Mouse (Mus musculus) kidney, postnatal 4 days (tissue): ENCODE measurements around the gene Pecr.

ENCODE experiments used
- DNase-seq, 2 experiments: peaks; one replicate each; pipeline ENCODE4 v3.0.0; 2021; ENCODE audit warnings: mixed read lengths in 2 of 2

Gene Pecr

DNA sequence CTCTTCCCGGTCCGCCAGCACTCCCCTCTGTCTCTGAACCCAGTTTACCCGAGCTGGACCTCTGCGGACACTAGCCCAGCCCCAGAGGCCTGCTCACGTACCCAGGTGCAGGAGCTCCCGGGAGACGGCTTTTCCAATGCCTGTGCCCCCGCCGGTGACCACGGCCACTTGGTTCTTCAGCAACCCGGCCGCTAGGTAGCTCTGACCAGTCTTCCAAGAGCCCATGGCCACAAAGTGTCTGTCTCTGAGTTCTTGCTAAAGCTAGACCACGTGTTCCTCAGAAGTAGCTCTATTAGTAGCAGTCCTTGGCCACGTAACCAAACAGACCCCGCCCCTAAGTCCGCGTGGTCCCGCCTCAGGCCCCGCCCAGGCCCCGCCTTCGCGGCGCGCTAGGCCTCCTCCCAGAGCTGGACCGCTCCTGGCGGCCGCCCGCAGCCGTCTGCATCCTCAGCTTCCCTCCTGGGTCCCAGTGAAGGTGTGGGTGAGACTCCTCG, at the start of gene Pecr, which contains the start of gene Tmem169:
Gene Pecr, minus strand, starts transcription at position 323 of the 494 bp plus-strand sequence.
Gene Tmem169, plus strand, starts transcription at position 378 of the 494 bp plus-strand sequence.
- peak; percentile 96 for DNase-seq

DNA sequence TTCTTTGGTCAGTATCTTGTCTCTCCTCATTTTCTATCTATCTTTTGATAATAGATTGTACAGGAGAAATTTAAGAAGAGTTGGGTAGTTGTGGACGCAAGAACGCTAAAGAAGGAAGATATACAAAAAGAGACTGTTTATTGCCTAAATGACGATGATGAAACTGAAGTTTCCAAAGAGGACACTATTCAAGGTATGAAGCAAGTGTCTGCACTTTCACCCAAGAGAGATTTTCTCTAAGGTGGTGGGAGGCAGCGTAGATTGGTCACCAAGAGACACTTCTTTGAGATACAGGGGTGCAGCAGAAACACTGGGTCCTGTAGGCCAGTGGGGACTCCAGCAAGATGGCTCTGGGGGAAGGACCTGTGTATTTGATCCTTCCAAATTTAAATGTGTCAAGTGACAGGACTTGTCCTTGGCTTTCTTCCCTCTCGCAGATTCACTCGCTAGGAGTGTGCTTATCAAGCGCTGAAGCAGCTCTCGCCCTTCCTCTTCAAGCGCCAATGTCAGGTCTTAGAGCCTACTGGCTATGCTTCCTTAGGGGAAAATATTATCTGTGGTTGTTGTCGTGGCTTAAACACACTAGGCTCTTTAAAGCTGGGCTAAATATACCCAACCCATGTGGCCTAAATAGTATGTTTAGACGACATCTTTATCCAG, 42.2 kb upstream of the Pecr start:
- no peak for DNase-seq

DNA sequence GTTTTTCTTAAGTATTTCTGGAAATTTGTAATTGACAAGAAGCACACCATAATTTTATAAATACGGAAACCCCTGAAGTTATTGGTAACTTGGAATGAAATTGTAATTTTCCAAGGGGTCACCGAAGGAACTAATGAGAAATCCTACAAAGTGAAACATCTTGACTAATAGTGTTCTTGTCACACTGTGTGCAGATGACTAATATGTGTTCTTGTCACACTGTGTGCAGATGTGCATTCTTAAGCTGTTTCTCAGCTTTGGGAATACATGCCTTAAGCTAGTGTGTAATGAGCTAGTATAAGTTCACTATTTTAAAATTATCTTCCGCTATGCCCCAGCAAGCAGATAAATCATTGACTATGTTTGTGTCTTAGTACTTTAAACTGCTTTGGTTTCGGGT, 39.1 kb upstream of the Pecr start:
- DNase-seq, result no peak

DNA sequence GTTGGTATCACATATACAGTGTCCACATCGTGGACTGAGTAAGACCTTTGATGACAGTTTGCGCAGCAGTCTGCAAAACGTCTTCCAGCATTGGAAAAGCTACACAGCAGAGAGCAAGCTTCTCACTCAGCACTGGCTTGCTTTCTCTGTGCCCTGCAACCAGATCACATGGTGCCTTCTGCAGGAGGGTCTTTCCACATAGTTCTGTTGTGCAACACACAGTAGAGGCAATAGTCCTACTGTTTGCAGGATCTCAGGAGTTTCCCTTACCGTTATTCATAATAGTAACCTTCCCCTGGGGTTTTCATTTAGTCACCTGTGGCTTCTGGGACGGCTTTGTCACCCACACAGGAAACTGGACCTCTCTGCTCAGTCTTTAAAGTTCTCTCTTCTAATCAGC, 36.6 kb upstream of the Pecr start:
- DNase-seq, result no peak

DNA sequence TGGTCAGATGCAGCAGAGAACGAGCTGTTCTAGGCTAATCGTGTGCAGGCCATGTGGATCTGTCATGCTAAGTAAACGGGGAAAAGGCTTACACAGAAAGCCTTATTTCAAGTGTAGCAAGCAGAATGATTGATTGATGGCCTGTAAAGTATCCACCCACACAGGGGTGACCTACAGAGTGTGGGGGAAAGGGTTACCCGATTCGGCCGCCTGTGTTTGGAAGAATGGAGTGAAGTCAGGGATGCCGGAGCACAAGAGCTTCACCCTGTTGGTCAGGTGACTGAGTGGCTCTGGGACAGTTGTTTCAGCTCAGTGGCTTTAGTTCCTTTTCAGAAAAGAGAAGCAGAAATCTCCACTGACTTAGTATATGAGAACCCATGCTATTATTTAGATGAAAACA, 32.8 kb upstream of the Pecr start:
- DNase-seq, result no peak

DNA sequence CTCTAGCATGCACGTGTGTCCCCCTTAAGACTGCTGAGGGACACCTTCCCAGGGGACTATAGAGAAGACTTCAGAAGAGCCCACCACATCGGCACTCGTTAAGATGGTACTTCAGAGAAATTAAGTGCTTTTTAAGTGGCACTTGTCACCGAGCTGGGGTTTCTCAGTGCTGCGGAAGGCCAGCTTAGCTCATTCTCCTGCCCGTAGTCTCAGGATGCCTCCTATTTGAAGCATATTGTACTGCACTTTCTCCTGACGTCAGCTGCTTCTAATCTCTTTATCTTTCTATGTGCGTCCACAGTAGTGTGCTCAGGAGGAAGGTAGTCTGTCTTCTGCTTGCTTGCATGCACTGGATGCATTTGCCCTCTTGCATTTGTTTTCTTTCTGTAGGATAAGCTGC, 32.3 kb upstream of the Pecr start:
- no peak for DNase-seq

DNA sequence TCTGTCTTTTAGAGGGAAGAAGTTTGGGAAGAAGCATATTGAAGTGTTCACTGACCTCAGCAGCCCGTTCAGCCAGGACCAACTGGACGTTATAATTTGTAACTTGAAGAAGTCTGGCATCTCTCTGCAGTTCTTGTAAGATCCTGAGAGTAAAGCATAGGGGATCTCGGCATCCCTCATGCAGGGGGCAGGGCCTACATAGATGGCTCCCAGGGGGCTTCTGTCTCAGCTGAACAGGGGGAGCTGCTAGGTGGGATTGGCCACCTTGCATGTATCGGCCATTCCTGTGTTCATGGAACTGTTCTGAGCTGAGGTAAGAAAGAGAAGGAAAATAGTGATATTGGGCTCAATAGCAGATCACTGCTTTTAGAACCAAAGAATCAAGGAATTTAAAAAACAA, 31.3 kb upstream of the Pecr start:
- DNase-seq, result no peak

DNA sequence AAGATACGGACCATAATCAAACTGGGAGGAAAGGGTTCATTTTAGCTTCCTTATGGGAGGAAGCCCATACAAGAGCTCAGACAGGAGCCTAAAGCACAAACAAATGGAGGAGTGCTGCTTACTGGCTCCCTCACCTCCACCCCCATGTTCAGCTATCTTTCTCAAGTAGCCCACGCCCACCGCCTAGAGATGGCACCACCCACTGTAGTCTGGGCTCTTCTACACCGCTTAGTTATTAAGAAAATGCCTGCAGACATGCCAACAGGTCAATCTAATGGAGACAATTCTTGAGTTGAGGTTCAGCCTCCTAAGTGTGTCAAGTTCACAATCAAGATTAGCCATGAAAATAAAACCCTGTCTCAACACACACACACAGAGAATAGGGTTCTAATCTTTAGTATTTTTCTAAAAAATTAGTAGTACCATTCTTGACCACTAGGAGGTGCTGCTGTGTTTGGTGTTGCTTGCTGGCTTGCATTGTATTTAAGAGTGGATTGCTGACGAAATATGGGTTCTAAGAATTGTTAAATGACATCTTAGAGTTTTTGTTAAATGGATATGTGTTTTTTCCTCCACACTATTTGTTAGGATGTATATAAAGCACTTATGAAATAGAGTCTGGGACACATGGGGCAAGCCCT, 29.4 kb upstream of the Pecr start:
- no peak for DNase-seq

DNA sequence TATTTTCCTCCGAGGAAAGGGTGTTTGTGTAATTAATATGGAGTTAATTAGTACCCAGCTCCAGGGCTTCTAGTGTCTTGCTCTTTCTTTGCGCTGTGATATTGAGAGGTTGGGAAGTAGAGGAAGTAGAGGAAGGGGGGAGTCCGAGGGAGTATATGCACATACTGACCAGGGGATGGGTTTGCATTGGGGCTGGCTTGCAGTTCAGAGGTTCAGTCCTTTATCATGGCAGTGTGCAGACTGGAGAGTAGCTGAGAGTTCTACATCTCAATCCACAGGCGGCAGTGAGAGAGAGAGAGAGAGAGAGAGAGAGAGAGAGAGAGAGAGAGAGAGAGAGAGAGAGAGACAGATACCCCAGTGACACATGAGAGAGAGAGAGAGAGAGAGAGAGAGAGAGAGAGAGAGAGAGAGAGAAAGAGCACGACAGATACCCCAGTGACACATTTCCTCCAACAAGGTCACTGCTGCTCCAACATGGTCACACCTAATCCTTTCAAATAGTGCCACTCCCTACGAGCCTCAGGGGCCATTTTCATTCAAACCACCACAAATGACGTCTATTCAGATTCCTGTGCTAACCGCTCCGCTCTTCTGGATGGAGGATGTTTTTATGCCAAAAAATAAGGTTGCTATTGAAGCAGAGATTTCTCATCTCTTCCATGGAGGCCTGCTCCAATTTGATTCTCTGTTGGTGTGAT, 28.7 kb upstream of the Pecr start:
- DNase-seq, result no peak

DNA sequence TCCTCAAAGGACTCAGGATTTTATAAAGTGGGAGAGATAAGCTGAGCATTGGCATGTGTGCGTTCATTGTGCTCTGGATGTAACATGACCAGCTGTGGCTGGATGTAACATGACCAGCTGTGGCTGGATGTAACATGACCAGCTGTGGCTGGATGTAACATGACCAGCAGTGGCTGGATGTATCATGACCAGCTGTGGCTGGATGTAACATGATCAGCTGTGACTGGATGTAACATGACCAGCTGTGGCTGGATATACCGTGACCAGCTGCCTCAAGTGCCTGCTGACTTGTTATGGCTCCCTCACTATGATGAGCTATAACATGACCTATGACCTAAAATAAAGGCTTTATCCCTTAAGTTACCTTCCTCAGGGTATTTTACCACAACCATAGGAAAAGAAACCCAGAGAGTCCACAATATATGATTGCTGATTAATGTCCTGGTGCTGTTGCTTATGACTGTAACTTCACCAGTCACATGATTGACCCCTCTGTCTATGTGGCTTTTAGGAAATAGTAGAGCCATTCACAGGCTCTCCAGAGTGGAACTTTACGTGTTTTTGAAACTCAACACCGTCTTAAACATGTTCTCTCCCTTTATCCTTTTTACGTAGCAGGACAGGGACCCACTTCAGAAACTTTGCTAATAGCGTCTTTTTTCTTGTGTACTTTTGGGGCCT, 25.8 kb upstream of the Pecr start:
- DNase-seq, result no peak

DNA sequence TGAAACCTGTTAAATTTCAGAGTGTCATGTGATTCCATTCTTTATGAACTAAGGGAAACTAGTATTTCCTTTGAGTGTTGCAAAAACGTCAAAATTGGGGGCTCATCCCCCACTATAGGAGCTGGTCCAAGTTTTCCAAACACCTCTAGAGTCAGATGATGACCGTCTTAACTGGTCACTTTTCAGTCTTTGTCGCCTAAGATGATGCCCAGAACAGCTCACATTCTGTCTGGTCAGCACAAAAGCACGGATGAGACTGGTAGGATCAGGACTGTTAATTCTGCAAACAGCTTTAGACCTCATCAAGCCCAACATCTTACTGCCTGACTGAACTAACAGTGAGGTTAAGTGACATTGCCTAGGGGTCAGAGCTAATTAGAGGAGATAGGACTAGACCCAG, 24.8 kb upstream of the Pecr start:
- no peak for DNase-seq

DNA sequence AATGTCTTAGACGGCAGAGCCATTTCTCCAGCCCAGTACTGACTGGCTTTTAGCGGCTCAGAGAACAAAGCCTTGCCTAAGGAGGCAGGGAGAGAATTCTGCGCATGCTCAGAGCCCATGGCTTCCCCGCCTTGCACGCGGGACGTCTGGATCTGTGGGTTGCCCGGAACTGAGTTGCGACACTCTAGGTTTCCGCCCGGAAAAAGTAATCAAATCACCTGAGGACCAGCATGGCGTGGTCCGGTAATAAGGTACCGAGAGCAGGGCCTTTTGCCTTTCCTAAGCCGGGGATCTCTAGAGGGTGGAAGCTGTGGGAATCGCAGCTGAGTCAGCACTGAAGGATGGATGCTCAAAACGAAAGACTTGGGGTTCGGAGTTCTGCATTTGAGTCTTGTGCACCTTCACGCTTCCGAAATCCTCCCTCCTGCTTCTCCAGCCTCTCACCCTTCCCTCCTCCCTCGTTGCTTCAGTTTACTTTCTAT, 23.2 kb upstream of the Pecr start, which contains the start of gene Xrcc5:
Gene Xrcc5, plus strand, starts transcription at position 105 of the 482 bp plus-strand sequence.
- DNase-seq, result peak; percentile 94 to 96

DNA sequence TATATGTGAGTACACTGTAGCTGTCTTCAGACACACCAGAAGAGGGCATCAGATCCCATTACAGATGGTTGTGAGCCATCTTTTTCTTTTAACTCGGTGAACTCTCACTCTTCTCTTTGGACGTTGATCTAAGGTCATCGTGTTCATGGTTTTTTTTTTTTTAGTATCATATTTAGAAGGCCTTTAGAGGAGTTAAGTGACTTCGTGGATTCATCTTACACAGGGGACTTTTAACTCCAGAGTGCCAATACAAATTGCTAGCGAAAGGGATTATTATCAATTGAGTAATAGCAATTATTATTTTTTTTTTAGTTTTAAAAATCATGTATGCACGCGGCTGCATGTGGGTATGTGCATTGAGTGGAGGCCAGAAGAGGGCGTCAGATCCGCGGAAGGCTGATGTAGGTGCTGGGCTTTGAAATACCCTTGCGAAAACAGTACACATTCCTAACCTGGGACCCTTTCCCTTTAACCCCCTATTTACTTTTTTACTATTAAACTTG, 22.6 kb upstream of the Pecr start:
- peak; percentile 70 to 77 for DNase-seq

DNA sequence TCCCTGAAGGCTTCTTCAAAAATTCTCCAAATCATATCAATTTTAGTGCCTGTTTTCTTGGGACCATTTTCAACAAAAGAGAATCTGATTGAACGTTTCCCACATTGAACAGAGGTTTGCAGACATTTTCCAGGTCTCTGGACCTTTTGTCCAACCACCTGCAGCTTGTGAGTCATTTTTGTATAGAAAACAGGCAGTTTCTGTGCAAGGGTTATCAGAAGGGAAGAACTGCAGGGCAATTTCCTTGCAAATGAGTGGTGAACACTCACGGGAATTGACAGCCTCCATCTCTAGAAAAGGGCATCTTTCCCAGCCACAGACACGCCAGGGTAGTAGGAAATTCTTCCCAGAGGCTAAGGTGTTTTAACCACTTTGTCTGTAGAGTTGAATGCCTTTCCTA, 22.1 kb upstream of the Pecr start:
- DNase-seq, result no peak

DNA sequence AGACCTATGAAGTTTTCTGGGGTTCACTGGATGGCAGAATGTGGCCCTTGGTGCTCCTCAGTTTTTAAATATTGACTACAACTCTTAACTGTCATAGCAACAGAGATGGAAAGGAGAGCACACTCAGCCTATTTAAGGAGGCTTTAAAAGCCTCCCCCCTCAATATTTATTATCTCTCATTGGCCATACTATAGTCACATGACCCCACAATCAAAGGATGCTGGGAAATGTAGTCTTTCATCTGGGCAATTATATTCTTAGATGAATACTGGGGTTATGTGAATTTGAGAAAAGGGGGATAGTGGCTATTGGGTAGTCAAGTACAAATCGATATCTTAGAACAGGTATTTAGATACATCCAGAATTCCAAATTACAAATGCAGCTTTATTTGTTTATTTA, 17.7 kb upstream of the Pecr start:
- no peak for DNase-seq

DNA sequence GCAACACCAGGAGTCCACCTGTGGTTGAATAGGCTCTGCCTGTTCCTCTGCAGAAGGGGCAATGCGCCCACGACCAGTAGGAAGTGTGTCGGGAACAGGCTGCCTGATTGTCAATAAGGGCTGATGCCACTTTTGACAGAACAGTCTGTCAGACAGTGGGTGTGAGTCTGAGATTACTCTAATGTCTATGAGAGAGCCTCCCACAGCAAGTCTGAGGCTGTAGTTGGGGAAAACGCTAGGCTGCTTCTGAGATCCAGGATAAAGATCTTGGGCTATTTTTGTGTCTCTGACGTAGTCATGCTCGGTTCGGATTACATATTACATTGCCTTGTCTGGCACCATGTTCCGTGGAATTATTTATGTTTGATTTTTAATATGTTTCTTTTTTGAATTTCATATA, 11.6 kb upstream of the Pecr start:
- DNase-seq, result no peak

DNA sequence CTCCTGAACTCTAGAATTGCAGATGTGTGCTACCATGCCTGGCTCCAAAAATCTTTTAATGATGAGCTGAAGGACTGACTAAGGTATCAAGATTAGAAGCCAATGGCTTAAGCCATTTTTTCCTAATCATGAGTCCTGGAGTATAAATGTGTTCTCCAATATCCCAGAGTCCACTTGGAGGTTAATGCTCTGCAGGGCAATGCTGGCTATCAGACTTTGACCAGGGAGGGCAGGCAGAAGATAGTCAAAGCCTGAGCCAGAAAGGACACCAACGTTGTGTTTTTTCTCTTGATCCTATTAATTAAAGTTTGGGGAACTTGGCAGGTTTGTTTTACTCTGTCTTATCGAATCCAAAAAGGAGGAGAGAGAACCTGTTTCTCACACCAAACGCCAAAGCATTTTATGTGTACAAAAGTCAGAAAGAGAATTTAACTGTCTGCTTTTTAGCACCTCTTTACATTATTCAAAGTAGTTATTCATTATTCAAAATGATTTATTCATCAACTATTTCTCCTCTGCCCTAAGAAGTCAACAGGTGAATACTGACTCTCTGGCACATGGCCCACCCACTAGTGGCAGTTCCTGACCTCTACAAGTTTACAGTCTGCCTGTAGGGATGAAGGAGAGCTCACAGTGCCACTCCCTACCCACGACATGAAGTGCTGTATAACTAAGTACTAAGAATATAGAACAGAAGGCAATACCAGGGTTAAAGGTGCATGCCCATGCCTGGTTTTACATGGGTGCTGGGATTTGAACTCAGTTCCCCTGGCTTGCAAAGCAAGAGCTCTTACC, 10.0 kb upstream of the Pecr start:
- peak; percentile 29 to 67 for DNase-seq

DNA sequence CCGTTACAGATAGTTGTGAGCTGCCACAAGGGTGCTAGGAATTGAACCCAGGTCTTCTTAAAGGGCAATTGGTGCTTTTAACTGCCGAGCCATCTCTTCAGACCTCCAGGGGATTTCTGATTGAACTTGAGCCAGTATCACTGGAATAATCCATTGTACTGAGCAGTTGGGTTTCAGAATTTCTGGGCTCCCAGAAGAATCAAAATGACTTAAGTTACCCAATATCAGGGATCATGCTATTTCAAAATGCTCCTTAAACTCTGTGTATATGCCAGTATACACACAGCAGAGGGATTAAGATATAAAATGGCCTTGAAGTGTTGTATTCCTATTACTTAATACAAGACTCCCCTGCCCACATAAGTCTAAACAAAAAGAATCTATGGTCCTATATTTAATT, 7.8 kb upstream of the Pecr start:
- DNase-seq, result no peak

DNA sequence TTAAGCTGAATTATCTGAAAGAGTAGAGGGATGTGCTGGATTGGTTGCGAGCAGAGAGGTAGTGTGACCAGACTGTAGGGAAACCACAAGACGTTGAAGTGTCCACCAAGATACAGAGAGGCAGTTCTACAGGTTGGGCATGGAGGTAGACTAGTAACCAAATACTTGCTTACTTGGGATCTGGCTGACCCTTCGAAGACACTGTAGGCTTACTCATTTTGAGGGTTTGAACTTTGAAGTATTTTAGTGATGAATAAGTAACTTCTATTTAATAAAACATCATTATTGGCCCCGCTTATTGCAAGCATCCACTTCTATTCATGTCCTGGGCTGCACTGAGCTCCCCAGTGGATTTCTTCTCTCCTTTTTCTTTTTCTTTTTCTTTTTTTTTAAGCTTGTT, 7.3 kb upstream of the Pecr start:
- DNase-seq, result no peak

DNA sequence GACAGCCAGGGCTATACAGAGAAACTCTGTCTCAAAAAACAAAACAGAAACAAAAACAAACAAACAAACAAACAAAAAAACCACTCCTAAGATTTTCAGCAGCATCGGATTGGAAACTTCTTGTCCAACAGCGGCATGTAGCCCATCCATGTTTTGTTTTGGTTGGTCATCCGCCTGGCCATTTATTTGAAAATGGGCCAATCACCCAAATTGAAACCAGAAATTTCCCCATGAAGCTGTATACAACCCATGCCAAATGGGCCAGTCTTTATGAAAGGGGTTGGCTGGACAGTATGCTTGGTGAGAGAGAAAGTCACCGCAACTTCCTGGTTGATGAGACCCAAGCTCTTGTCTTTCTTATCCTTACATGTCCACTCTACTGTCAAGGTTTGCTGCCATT, 6.8 kb upstream of the Pecr start:
- no peak for DNase-seq

DNA sequence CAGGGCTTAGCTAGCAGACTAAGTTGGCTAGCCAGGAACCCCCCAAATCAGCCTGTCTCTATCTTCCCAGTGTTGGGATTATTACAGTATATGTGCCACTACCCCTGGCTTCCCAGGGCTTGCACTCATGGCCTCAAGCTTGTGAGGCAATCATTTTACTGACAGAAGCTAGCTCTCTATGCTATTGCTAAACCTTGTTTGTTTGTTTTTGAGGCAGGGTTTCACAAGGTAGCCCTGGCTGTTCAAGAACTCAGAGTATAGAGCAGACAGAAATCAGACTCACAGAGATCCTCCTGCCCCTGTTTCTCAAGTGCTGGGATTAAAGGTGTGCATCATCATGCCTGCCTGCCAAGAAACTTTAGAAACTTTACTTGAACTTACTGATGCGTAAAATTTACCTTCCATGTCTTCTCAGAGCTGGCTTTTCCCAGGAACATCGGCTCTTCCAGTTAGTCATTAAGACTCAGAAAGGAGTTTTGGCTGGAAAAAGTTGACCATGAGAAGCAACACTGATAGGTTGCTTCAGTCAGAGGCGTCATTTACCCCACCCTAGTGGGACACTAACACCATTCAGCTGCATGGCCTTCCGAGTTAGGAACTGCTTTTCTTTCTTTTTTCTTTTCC, 4.5 kb upstream of the Pecr start:
- DNase-seq, result no peak

DNA sequence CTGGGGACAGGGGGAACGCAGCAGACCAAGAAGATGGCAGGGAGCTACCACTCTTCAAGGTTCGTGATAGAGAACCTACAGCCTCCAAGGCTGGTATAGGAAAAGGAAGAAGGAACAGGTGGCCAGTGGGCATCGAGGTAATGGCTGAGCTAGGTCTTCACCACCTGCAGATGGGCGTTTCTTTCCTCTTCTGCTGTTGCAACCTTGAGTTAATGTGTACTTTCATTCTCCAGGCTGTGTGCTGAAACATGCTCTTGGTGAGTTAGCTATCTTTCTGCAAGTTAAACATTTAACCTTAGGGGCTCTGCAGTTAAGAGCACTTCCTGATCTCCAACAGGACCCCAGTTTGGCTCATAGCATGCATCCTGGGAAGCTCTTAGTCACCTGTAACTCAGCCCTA, 3.8 kb upstream of the Pecr start:
- peak; percentile 20 to 37 for DNase-seq
